Mouse (Mus musculus) central nervous system, embryonic 14 days (tissue): Measurements from ENCODE around the gene Cog5. TPM values are rescaled to one million over a fixed set of nuclear protein-coding genes. Genes with fewer than 3 reads are reported as not detected.

ENCODE experiments used
- polyA plus RNA-seq: library from polyadenylated mRNA; depleted of rRNA; stranded (reverse); fragments of >200 nt; gene quantifications from 2 replicates; pipeline ENCODE4 v1.2.3, GENCODE M21; 2012; rRNA removed

Cog5 gene
- polyA plus RNA-seq: 32.8 and 34.8 TPM in 2 replicates

DNA sequence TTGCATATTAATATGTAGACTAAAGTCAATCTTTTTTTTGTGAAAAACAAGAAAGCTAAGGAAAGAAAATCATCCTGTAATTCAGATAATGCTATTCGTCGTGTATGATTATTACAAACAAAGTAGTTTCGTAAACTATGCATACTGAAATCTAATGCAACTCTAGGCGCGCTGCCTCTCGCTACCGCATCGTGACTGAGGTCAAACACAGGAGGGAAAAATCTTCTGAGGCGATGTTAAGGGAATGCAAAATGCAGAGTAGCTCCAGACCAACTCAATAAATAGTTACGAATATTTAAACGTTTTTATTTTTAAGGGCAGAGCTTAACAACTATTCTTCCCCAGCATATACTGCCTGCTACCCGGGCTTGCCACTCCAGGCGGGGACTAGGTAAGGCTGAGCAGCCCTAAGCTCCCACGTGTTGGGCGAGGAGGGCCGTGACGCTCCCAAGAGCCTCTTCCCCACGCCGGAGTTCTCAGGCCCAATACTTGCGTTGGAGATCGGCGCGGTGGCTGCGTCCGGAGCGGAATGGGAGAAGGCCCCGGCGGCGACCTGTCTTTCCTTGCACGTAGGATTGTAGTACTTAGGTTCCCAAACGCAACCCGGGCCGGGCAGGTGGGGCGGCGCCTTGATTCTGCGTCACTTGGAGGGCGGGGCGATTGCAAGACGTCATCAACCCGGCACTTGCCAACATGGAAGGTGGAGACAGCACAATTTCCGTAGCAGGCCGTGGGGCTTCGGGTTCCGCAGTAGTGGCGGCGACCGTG, at the start of gene Cog5, which contains the start of gene Dus4l:
Gene Cog5, plus strand, starts transcription at position 673 of the 768 bp plus-strand sequence.
Gene Dus4l, minus strand, starts transcription at position 630 of the 768 bp plus-strand sequence.

DNA sequence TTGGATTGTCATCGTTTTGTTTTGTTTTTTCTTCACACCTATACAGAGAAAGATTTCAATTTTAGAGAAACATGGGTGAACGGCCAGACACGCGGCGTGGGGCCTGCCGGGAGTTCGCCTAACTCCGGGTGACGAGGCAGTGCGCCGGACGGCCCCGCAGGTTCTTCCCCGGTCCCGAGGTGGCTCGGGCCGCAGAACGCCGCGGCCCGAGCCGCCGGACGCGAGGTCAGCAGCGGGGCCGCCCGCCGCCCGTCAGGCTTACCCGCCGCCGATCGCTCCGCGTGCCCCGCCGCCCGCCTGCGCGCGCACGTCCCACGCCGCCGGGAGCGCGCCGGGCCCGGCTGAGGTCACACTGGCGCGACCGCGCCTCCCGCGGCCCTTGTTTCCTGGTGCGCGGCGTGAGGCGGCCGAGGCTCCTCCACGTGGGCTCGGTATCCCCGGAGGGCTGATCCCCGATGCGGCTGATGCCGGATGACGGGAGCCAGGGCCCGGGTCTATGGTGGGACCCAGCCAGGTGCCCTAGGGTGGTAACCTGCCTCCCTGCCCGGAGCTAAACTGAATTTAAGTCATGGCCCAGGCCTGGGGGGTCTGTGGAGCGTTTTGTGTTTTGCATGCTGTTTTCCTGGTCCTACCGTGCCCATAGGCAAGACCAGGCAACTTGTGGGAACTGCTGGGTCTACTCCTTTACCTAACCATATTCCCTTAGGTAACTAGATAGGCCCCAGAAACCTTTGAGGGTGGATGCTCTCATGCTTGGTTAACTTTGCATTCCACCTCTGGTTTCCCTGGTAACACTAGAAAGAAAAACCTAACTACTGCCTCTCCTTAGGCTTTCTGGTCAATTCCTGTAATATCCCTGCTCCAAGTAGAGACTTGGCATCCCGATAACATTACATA, 20.1 kb upstream of the Cog5 start, which contains the start of gene Bcap29:
Gene Bcap29, minus strand, starts transcription at position 316 of the 897 bp plus-strand sequence.

DNA sequence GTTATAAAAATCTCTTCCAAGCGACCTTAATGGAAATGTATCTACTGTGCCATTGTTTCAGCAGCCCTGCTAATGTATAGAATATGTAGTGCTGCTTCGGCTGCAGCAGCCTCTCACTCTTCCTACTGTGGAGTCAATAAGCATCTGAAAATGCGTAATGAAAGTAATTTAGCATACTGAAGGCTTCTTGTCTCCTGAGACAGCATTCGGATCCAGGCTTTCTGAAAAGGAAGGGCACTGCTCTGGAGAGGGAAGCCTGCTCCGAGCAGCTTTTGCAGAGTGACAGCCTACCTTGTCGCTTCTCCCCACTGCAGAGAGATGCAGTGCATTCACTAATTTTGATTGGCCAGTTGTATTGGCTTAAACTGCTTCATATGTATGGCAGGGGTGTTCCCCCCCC, 58.9 kb downstream of the Cog5 start, which contains the start of gene Gpr22:
Gene Gpr22, minus strand, starts transcription at position 348 of the 400 bp plus-strand sequence.

DNA sequence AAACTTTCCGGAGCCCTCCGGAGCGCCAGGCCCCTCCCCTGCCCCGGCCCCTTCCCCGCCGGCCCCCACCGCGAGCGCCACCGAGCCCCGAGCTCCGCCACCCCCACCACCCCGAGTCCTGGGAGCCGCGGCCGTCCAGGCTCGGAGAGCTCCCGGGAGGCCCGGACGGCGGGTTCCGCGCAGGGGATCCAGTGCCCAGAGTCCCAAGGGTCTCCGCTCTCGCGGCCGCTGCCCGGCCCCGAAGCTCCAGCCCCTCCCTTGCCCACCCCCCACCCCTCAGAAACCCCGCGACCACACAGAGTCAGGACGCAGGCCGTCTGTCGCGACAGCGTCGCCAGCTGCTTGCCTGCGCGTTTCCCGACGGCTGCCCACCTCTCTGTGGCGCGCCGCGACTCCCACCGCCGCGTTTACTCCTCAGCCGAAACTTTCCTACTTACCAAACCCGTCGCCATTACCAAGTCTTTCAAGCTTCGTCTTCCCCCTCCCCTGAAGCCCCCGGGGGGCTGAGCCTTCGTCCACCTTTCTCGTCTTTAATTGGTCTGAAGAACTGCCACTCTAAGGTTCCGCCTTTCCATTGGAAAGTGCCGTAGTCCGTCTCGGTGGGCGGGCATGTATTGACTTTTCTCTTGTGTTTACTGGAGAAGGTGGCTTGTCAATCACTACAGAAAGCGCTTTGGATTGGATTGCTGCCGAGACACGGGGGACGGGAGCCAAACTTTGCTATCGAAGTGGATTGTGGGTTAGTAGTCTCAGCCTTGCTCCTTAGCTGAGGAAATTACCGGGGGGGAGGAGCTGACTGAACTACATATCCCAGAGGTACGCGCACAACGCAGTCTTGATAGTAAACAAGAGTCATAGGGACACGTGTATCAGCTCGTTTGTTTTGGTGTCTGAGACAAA, 295.3 kb downstream of the Cog5 start, which contains the start of gene Hbp1:
Gene Hbp1, minus strand, starts transcription at position 777 of the 900 bp plus-strand sequence.

Other genes starting within 250 kb of the Cog5 start
- gene Cbll1, start 155.3 kb upstream of the Cog5 start, polyA plus RNA-seq: 13.0 and 14.3 TPM in 2 replicates
- gene Slc26a4, start 94.9 kb upstream of the Cog5 start, polyA plus RNA-seq: 0.05 and 0.20 TPM in 2 replicates
- 12.3 and 12.5 TPM in 2 replicates for gene Bcap29, start 20.2 kb upstream of the Cog5 start, polyA plus RNA-seq
- 8.7 and 9.1 TPM in 2 replicates for gene Dus4l, start within 50 bp of the Cog5 start, polyA plus RNA-seq
- gene Gpr22, start 59.1 kb downstream of the Cog5 start, polyA plus RNA-seq: 7.8 TPM in 2 replicates